Mouse (Mus musculus) gonadal fat pad, adult 2 months (tissue): ENCODE results near the gene Eef1akmt1. TPM values are rescaled to one million over a fixed set of nuclear protein-coding genes. Genes with fewer than 3 reads are reported as not detected.

Experiments
- DNase-seq: peaks from one replicate; pipeline ENCODE4 v3.0.0-alpha.2; 2012; ENCODE audit warnings: low read depth
- polyA plus RNA-seq: library from polyadenylated mRNA; depleted of rRNA; stranded (reverse); fragments of >200 nt; gene quantifications from 2 replicates; pipeline ENCODE4 v1.2.3, GENCODE M21; 2012; rRNA removed

The Eef1akmt1 gene
- 16.7 and 31.8 TPM in 2 replicates for polyA plus RNA-seq

GRCm38 (mm10) chr14:57571155-57572133, at the start of gene Eef1akmt1:
Gene Eef1akmt1 (minus strand): TSS chr14:57571612.
- peak; percentile 55 for DNase-seq

- DNase-seq: no peak
Measured at GRCm38 (mm10) chr14:57620598-57621236, 49.3 kb upstream of the Eef1akmt1 start.

- no peak for DNase-seq
Measured at GRCm38 (mm10) chr14:57619487-57619886, 48.1 kb upstream of the Eef1akmt1 start.

- DNase-seq: no peak
Measured at GRCm38 (mm10) chr14:57617675-57618074, 46.3 kb upstream of the Eef1akmt1 start.

- no peak for DNase-seq
Measured at GRCm38 (mm10) chr14:57616339-57616965, 45.0 kb upstream of the Eef1akmt1 start.

GRCm38 (mm10) chr14:57615828-57616227, 44.4 kb upstream of the Eef1akmt1 start:
- no peak for DNase-seq

- no peak for DNase-seq
Measured at GRCm38 (mm10) chr14:57611034-57611433, 39.6 kb upstream of the Eef1akmt1 start.

- DNase-seq: no peak
Measured at GRCm38 (mm10) chr14:57609816-57610329, 38.5 kb upstream of the Eef1akmt1 start.

GRCm38 (mm10) chr14:57607500-57607899, 36.1 kb upstream of the Eef1akmt1 start:
- peak; percentile 70 for DNase-seq

- DNase-seq: no peak
Measured at GRCm38 (mm10) chr14:57606663-57607365, 35.4 kb upstream of the Eef1akmt1 start.

- no peak for DNase-seq
Measured at GRCm38 (mm10) chr14:57593279-57593678, 21.9 kb upstream of the Eef1akmt1 start.

GRCm38 (mm10) chr14:57591830-57592229, 20.4 kb upstream of the Eef1akmt1 start:
- no peak for DNase-seq

- DNase-seq: no peak
Measured at GRCm38 (mm10) chr14:57576364-57577060, 5.1 kb upstream of the Eef1akmt1 start.

GRCm38 (mm10) chr14:57574792-57575587, 3.6 kb upstream of the Eef1akmt1 start:
- no peak for DNase-seq

GRCm38 (mm10) chr14:57565626-57566025, 5.8 kb downstream of the Eef1akmt1 start:
- no peak for DNase-seq

GRCm38 (mm10) chr14:57556922-57557321, 14.5 kb downstream of the Eef1akmt1 start:
- DNase-seq: no peak

- no peak for DNase-seq
Measured at GRCm38 (mm10) chr14:57555471-57556070, 15.8 kb downstream of the Eef1akmt1 start.

GRCm38 (mm10) chr14:57554434-57554833, 17.0 kb downstream of the Eef1akmt1 start:
- no peak for DNase-seq

- DNase-seq: no peak
Measured at GRCm38 (mm10) chr14:57552945-57553344, 18.5 kb downstream of the Eef1akmt1 start.
